Mouse (Mus musculus) embryo, embryonic 11 days (tissue): Measurements from ENCODE around the gene Tigar.

Source experiments
- DNase-seq: peaks from one replicate; pipeline ENCODE4 v3.0.0-alpha.2; 2015

Tigar gene

GRCm38 (mm10) chr6:127142154-127143123 lies 33.1 kb upstream of the Tigar start:
- DNase-seq: peak; percentile 81

GRCm38 (mm10) chr6:127138962-127139361 lies 29.6 kb upstream of the Tigar start:
- DNase-seq: no peak

- no peak for DNase-seq
Observed at GRCm38 (mm10) chr6:127133433-127134245, 24.3 kb upstream of the Tigar start.

- DNase-seq: no peak
Observed at GRCm38 (mm10) chr6:127132719-127133118, 23.4 kb upstream of the Tigar start.

GRCm38 (mm10) chr6:127131946-127132345 lies 22.6 kb upstream of the Tigar start:
- DNase-seq: no peak

- DNase-seq: no peak
Observed at GRCm38 (mm10) chr6:127130377-127130776, 21.0 kb upstream of the Tigar start.

GRCm38 (mm10) chr6:127129659-127130058 lies 20.3 kb upstream of the Tigar start:
- no peak for DNase-seq

- DNase-seq: no peak
Observed at GRCm38 (mm10) chr6:127123506-127123905, 14.1 kb upstream of the Tigar start.

GRCm38 (mm10) chr6:127122996-127123395 lies 13.6 kb upstream of the Tigar start:
- DNase-seq: no peak

- DNase-seq: peak; percentile 35
Observed at GRCm38 (mm10) chr6:127122221-127122806, 13.0 kb upstream of the Tigar start.

- no peak for DNase-seq
Observed at GRCm38 (mm10) chr6:127114753-127115456, 5.5 kb upstream of the Tigar start.

- DNase-seq: no peak
Observed at GRCm38 (mm10) chr6:127108368-127109060, 843 bp downstream of the Tigar start.

- DNase-seq: no peak
Observed at GRCm38 (mm10) chr6:127107413-127107812, 1.9 kb downstream of the Tigar start.

- DNase-seq: no peak
Observed at GRCm38 (mm10) chr6:127106726-127107125, 2.6 kb downstream of the Tigar start.

- DNase-seq: no peak
Observed at GRCm38 (mm10) chr6:127106189-127106588, 3.2 kb downstream of the Tigar start.

GRCm38 (mm10) chr6:127105107-127105506 lies 4.2 kb downstream of the Tigar start:
- peak; percentile 39 for DNase-seq

GRCm38 (mm10) chr6:127104396-127105029 lies 4.8 kb downstream of the Tigar start:
- no peak for DNase-seq

- no peak for DNase-seq
Observed at GRCm38 (mm10) chr6:127103506-127104275, 5.7 kb downstream of the Tigar start.

GRCm38 (mm10) chr6:127094565-127094964 lies 14.8 kb downstream of the Tigar start:
- no peak for DNase-seq

- DNase-seq: no peak
Observed at GRCm38 (mm10) chr6:127086739-127087138, 22.6 kb downstream of the Tigar start.

GRCm38 (mm10) chr6:127081820-127082219 lies 27.5 kb downstream of the Tigar start:
- no peak for DNase-seq
